18 mouse cellular contexts compared by ENCODE assay signal in genomic region chr4:22186422-22186821, GRCm38 (mm10).
DNase-seq lines count a peak whose midpoint lies in the region; ATAC-seq and TF ChIP-seq lines count a peak whose summit lies in the region.
"Had no signal": no experiment of that assay in that cellular context is flagged by ENCODE, and none has a peak within 500 bp of the region (broad histone marks: within the 10 kb centered on the region; RNA-seq: fewer than 3 reads in every experiment).

No protein-coding gene starts in this region.

- no peaks in the 10 kb centered on the region for H3K27me3 ChIP-seq in limb, embryonic 11.5 days (ENCODE audit: control insufficient read depth, insufficient read depth, low read length)
- no peaks in the 10 kb centered on the region for H3K27me3 ChIP-seq in limb, embryonic 10.5 days (ENCODE audit: low read depth, poor library complexity, severe bottlenecking)
- H3K27me3 ChIP-seq in hindbrain, embryonic 12.5 days: no peaks in the 10 kb centered on the region
- H3K27me3 ChIP-seq in neural tube, embryonic 12.5 days (replicated peaks): no peaks in the 10 kb centered on the region
- H3K27me3 ChIP-seq: heart, embryonic 15.5 days; limb, embryonic 12.5 days; Patski had no signal

- no peak overlapping the region for H3K4me2 ChIP-seq in limb, embryonic 11.5 days (ENCODE audit: low read depth, severe bottlenecking)
- no peak overlapping the region for H3K4me2 ChIP-seq in hindbrain, embryonic 12.5 days (replicated peaks)
- no peak overlapping the region for H3K4me2 ChIP-seq in neural tube, embryonic 12.5 days (replicated peaks)
- H3K4me2 ChIP-seq: heart, embryonic 15.5 days; limb, embryonic 12.5 days had no signal

- no peak overlapping the region for H3K27ac ChIP-seq in limb, embryonic 11.5 days (replicated peaks; ENCODE audit: low read depth, low read length)
- no peak overlapping the region for H3K27ac ChIP-seq in limb, embryonic 10.5 days
- peak overlapping the region; percentile 48; the same call in 1 of the 2 replicates for H3K27ac ChIP-seq in hindbrain, embryonic 12.5 days
- H3K27ac ChIP-seq in neural tube, embryonic 12.5 days: no peak overlapping the region
- H3K27ac ChIP-seq: heart, adult 2 months; heart, embryonic 15.5 days; limb, embryonic 12.5 days; liver, embryonic 14.5 days had no signal

- TF ChIP-seq POLR2A in brain, embryonic 14.5 days (IDR thresholded peaks at IDR 0.05; ENCODE audit: borderline replicate concordance, extremely low read depth, insufficient read depth, insufficient read length, poor library complexity, severe bottlenecking): no peak

- no peaks in the 10 kb centered on the region for H3K9me3 ChIP-seq in limb, embryonic 11.5 days (ENCODE audit: control insufficient read depth, low read length)
- H3K9me3 ChIP-seq in limb, embryonic 10.5 days (replicated peaks): no peaks in the 10 kb centered on the region
- H3K9me3 ChIP-seq in hindbrain, embryonic 12.5 days (replicated peaks): no peaks in the 10 kb centered on the region
- H3K9me3 ChIP-seq in neural tube, embryonic 12.5 days: no peaks in the 10 kb centered on the region
- H3K9me3 ChIP-seq: heart, embryonic 15.5 days; limb, embryonic 12.5 days had no signal

- 83% methylated on average over 1 of the region's 1 CpGs for WGBS in limb, embryonic 11.5 days
- WGBS in limb, embryonic 10.5 days: 73% methylated on average over 1 of the region's 1 CpGs
- 50% methylated on average over 1 of the region's 1 CpGs for WGBS in hindbrain, embryonic 12.5 days
- 35% methylated on average over 1 of the region's 1 CpGs for WGBS in neural tube, embryonic 12.5 days

- H3K4me1 ChIP-seq in limb, embryonic 11.5 days (ENCODE audit: control insufficient read depth, insufficient read depth, low read length): no peaks in the 10 kb centered on the region
- peaks cover 4% of the 10 kb centered on the region for H3K4me1 ChIP-seq in limb, embryonic 10.5 days
- H3K4me1 ChIP-seq in hindbrain, embryonic 12.5 days: peaks cover 13% of the 10 kb centered on the region
- peaks cover 6% of the 10 kb centered on the region for H3K4me1 ChIP-seq in neural tube, embryonic 12.5 days
- H3K4me1 ChIP-seq: heart, embryonic 15.5 days; limb, embryonic 12.5 days had no signal

- DNase-seq in limb, embryonic 11.5 days (ENCODE audit: low spot score): peak; percentile 18
- no peak for DNase-seq in limb, embryonic 10.5 days (ENCODE audit: low spot score)
- DNase-seq in brain, embryonic 14.5 days (ENCODE audit: low read depth): peak; percentile 23
- DNase-seq in heart, postnatal 4 days: no peak
- DNase-seq in cerebellum, adult 9-10 months: no peak
- DNase-seq: adrenal gland, postnatal 14 days; cerebellum, adult 2 months; gastrocnemius, postnatal 14 days; heart, adult 2 months; kidney, adult 18-20 months; thymus, postnatal 36 days had no signal

- no peak overlapping the region for H3K9ac ChIP-seq in limb, embryonic 11.5 days (ENCODE audit: low read length)
- H3K9ac ChIP-seq in hindbrain, embryonic 12.5 days: no peak overlapping the region
- H3K9ac ChIP-seq in neural tube, embryonic 12.5 days: no peak overlapping the region
- H3K9ac ChIP-seq: heart, embryonic 15.5 days; limb, embryonic 12.5 days; liver, embryonic 14.5 days had no signal

- no peak overlapping the region for H3K4me3 ChIP-seq in limb, embryonic 11.5 days (ENCODE audit: low read depth, low read length)
- no peak overlapping the region for H3K4me3 ChIP-seq in limb, embryonic 10.5 days
- H3K4me3 ChIP-seq in hindbrain, embryonic 12.5 days: no peak overlapping the region
- H3K4me3 ChIP-seq in neural tube, embryonic 12.5 days: no peak overlapping the region
- H3K4me3 ChIP-seq: heart, adult 2 months; heart, embryonic 15.5 days; limb, embryonic 12.5 days had no signal

- no peak for ATAC-seq in limb, embryonic 11.5 days (ENCODE audit: insufficient number of reproducible peaks, low FRiP score, low TSS enrichment, low read depth)
- ATAC-seq in hindbrain, embryonic 12.5 days (ENCODE audit: low FRiP score): peak; percentile 91
- peak; percentile 88 for ATAC-seq in neural tube, embryonic 12.5 days (ENCODE audit: low FRiP score, low read depth)
- ATAC-seq: activated CD4-positive, CD25-positive, alpha-beta regulatory T cell, adult 4 months; Patski had no signal

- H3K36me3 ChIP-seq in limb, embryonic 11.5 days (ENCODE audit: control insufficient read depth, insufficient read depth, low read length): no peaks in the 10 kb centered on the region
- no peaks in the 10 kb centered on the region for H3K36me3 ChIP-seq in limb, embryonic 10.5 days
- no peaks in the 10 kb centered on the region for H3K36me3 ChIP-seq in hindbrain, embryonic 12.5 days
- no peaks in the 10 kb centered on the region for H3K36me3 ChIP-seq in neural tube, embryonic 12.5 days
- H3K36me3 ChIP-seq: heart, embryonic 15.5 days; limb, embryonic 12.5 days had no signal

- no peak for TF ChIP-seq CTCF in brain, embryonic 14.5 days (IDR thresholded peaks at IDR 0.05; ENCODE audit: borderline replicate concordance, extremely low read depth, insufficient read depth, insufficient read length)

Comparison
In these comparisons a context has a peak if more than half of its experiments do, and no peak if none do; other contexts are left out.
1. DNase-seq: peak in limb, embryonic 11.5 days (single experiment) and brain, embryonic 14.5 days (single experiment); none in limb, embryonic 10.5 days (single experiment), heart, postnatal 4 days (single experiment) and cerebellum, adult 9-10 months (single experiment).